Mouse (Mus musculus) ES-E14 (cell line): ENCODE data around the gene Myl9.

Experiments used
- CHD2 ChIP-seq: IDR thresholded peaks from 2 replicates; pipeline ENCODE4 v1.6.1; 2014; ENCODE audit warnings: mild to moderate bottlenecking, low read depth, low read length, inconsistent platforms
- HCFC1 ChIP-seq: IDR thresholded peaks from 2 replicates; pipeline ENCODE4 v1.6.1; 2012; ENCODE audit warnings: low read length, inconsistent platforms, borderline replicate concordance; ENCODE audit not compliant: insufficient read depth
- MAFK ChIP-seq: IDR thresholded peaks from 2 replicates; pipeline ENCODE4 v1.6.1; 2014; ENCODE audit warnings: mild to moderate bottlenecking, low read depth, low read length, inconsistent platforms; ENCODE audit not compliant: insufficient read depth
- ZC3H11A ChIP-seq: IDR thresholded peaks from 2 replicates; pipeline ENCODE4 v1.6.1; 2012; ENCODE audit warnings: low read depth, mild to moderate bottlenecking, inconsistent platforms, low read length, borderline replicate concordance
- ZNF384 ChIP-seq: IDR thresholded peaks from 2 replicates; pipeline ENCODE4 v1.6.1; 2012; ENCODE audit warnings: low read depth, low read length, inconsistent platforms

- no peak for TF ChIP-seq HCFC1
- TF ChIP-seq ZC3H11A = no peak
- TF ChIP-seq ZNF384 = no peak
- no peak for TF ChIP-seq MAFK
- TF ChIP-seq CHD2 = no peak
These were observed 14.2 kb upstream of the Myl9 start for GRCm38 (mm10) chr2:156760843-156761505.
